Mouse (Mus musculus): ENCODE measurements at regions not wholly inside any gene's neighbourhood (a gene's known extent, or its start where the extent isn't known, plus 50 kb on each side); places are given as distances from the start of the nearest gene placed in this dataset.

DNA sequence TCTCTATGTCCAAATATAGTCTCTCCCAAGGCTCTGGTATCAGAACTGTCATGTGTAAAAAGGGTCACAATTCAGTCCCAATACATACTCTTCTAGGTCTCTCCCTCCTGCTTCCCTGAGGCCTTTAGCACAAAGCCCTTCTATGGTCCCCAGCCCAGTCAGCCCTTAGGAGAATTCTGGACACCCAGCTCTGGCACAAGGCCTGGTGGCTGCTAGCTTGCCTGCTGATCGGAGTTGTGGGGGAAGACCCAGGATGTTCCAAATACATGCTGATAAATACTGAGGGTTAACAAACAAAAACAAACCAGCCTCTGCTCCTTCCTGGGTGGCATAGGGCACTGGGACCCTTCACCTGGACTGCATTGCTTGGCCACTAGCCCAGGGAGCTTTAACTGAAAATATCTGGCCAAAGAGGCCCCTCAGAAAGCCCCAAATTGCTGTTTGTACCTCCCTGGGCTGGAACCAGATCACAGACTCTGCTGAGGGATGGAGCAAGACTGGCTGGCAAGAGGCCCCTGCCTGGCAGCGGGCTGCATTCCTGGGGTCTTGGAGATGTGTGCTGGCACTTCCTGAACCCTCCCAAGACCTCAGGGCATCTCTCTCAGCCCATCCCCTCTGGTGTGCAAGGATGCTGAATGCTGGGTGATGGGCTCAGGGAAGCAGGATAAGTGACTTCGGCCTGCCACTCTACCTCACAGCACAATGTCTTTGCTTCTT lies 114.3 kb downstream of the 1810010D01Rik start:
- WGBS, result 55% methylated on average over 3 of the region's 3 CpGs
- peak; percentile 88 for ATAC-seq
- TF ChIP-seq CTCF (IDR thresholded peaks at IDR 0.05; ENCODE audit: low read depth), result no peak

GRCm38 (mm10) chr7:145092392-145093176 lies 115.3 kb downstream of the 1810010D01Rik start:
- Histone ChIP-seq H3K27ac (no peak overlapping the region), H3K36me3 (ENCODE audit: insufficient read depth, low read length) (no peaks in the 10 kb centered on the region), H3K27me3 (ENCODE audit: insufficient read depth, low read length) (no peaks in the 10 kb centered on the region), H3K4me1 (ENCODE audit: insufficient read depth, low read length) (0 out of 2 replicates have a peak, but pooled peaks cover 11% of the 10 kb centered on the region), H3K4me3 (ENCODE audit: low read length) (no peak overlapping the region), H3K9me3 (ENCODE audit: low read length) (no peaks in the 10 kb centered on the region), H3K9ac (replicated peaks; ENCODE audit: low read length) (no peak overlapping the region), H3K4me2 (ENCODE audit: low read depth, low read length) (no peak overlapping the region)
- WGBS, result 84% methylated on average over 6 of the region's 6 CpGs
- ATAC-seq (no peak), DNase-seq (ENCODE audit: low spot score) (no peak)
- no peak for TF ChIP-seq CTCF (IDR thresholded peaks at IDR 0.05; ENCODE audit: low read depth)

More for the DNA sequence above, 114.3 kb downstream of the 1810010D01Rik start:
- peak; percentile 70 for DNase-seq (ENCODE audit: low spot score)
- no peaks in the 10 kb centered on the region for H3K36me3 ChIP-seq (ENCODE audit: insufficient read depth, low read length)
- H3K4me1 ChIP-seq (ENCODE audit: insufficient read depth, low read length), result 0 out of 2 replicates have a peak, but pooled peaks cover 11% of the 10 kb centered on the region
- no peak overlapping the region for H3K4me3 ChIP-seq (ENCODE audit: low read length)
- H3K9ac ChIP-seq (replicated peaks; ENCODE audit: low read length), result no peak overlapping the region
- no peaks in the 10 kb centered on the region for H3K27me3 ChIP-seq (ENCODE audit: insufficient read depth, low read length)
- H3K4me2 ChIP-seq (ENCODE audit: low read depth, low read length), result no peak overlapping the region
- H3K27ac ChIP-seq, result no peak overlapping the region
- H3K9me3 ChIP-seq (ENCODE audit: low read length), result no peaks in the 10 kb centered on the region

GRCm38 (mm10) chr7:145090849-145091248 lies 117.1 kb downstream of the 1810010D01Rik start:
- DNase-seq (ENCODE audit: low spot score) (no peak), ATAC-seq (no peak)
- H3K4me3 ChIP-seq (ENCODE audit: low read length), result no peak overlapping the region
- 89% methylated on average over 4 of the region's 4 CpGs for WGBS
- no peaks in the 10 kb centered on the region for H3K36me3 ChIP-seq (ENCODE audit: insufficient read depth, low read length)
- H3K9me3 ChIP-seq (ENCODE audit: low read length), result no peaks in the 10 kb centered on the region
- TF ChIP-seq CTCF (IDR thresholded peaks at IDR 0.05; ENCODE audit: low read depth), result no peak
- no peak overlapping the region for H3K4me2 ChIP-seq (ENCODE audit: low read depth, low read length)
- 0 out of 2 replicates have a peak, but pooled peaks cover 11% of the 10 kb centered on the region for H3K4me1 ChIP-seq (ENCODE audit: insufficient read depth, low read length)
- no peaks in the 10 kb centered on the region for H3K27me3 ChIP-seq (ENCODE audit: insufficient read depth, low read length)
- H3K27ac ChIP-seq, result no peak overlapping the region
- H3K9ac ChIP-seq (replicated peaks; ENCODE audit: low read length), result no peak overlapping the region

DNA sequence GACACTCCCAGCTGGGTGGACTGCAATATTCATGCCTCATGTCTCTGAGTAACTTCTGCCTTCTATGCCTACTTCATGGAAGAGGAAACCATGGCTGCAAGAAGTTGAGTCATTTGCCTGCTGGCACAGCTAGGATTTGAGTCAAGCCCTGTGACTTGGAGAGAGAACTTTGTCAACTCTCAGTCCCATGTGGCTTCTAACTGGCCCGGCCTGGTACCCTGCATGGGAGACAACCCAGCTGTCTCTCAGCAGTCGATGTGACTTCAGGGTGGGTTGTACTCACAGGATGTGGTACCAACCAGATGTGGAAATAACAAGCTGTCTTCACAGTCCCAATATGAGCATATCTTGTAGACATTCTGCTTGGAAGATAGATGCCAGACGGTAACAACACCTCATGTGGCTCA lies 118.6 kb downstream of the 1810010D01Rik start:
- Histone ChIP-seq H3K4me1 (ENCODE audit: insufficient read depth, low read length) (0 out of 2 replicates have a peak, but pooled peaks cover 7% of the 10 kb centered on the region), H3K9ac (replicated peaks; ENCODE audit: low read length) (no peak overlapping the region), H3K36me3 (ENCODE audit: insufficient read depth, low read length) (no peaks in the 10 kb centered on the region), H3K27me3 (ENCODE audit: insufficient read depth, low read length) (no peaks in the 10 kb centered on the region), H3K27ac (no peak overlapping the region), H3K4me2 (ENCODE audit: low read depth, low read length) (no peak overlapping the region), H3K9me3 (ENCODE audit: low read length) (no peaks in the 10 kb centered on the region), H3K4me3 (ENCODE audit: low read length) (no peak overlapping the region)
- TF ChIP-seq CTCF (IDR thresholded peaks at IDR 0.05; ENCODE audit: low read depth), result no peak
- DNase-seq (ENCODE audit: low spot score), result no peak
- ATAC-seq, result no peak
- 84% methylated on average over 3 of the region's 3 CpGs for WGBS

- Histone ChIP-seq H3K27me3 (ENCODE audit: insufficient read depth, low read length) (no peaks in the 10 kb centered on the region), H3K9ac (replicated peaks; ENCODE audit: low read length) (no peak overlapping the region), H3K4me3 (ENCODE audit: low read length) (no peak overlapping the region), H3K9me3 (ENCODE audit: low read length) (no peaks in the 10 kb centered on the region), H3K36me3 (ENCODE audit: insufficient read depth, low read length) (no peaks in the 10 kb centered on the region), H3K4me1 (ENCODE audit: insufficient read depth, low read length) (0 out of 2 replicates have a peak, but pooled peaks cover 3% of the 10 kb centered on the region), H3K4me2 (ENCODE audit: low read depth, low read length) (no peak overlapping the region), H3K27ac (no peak overlapping the region)
- ATAC-seq (no peak), DNase-seq (ENCODE audit: low spot score) (no peak)
- 95% methylated on average over 3 of the region's 3 CpGs for WGBS
- TF ChIP-seq CTCF (IDR thresholded peaks at IDR 0.05; ENCODE audit: low read depth), result no peak
Observed at GRCm38 (mm10) chr7:145088655-145089054, 119.3 kb downstream of the 1810010D01Rik start.

DNA sequence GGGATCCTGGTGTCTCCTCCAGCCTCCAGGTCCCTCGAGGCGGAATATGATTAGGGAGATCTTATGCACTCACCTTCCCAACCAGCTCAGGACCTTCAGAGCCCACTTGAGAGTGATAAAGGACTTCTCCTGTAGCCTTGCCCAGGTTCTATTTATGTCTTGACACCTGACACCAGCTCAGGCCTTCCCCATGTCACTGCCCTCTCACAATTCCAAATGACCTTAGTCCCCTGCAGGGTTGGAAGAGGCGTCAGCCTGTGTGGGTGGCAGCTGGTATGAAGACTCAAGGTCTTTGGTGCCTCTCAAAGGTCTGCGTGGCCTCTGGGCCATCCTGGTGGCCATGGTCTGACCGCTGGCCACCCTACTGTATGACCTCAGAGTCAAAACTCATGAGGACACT lies 120.1 kb downstream of the 1810010D01Rik start:
- H3K9ac ChIP-seq (replicated peaks; ENCODE audit: low read length), result no peak overlapping the region
- no peak overlapping the region for H3K27ac ChIP-seq
- no peaks in the 10 kb centered on the region for H3K27me3 ChIP-seq (ENCODE audit: insufficient read depth, low read length)
- H3K4me1 ChIP-seq (ENCODE audit: insufficient read depth, low read length), result no peaks in the 10 kb centered on the region
- H3K4me3 ChIP-seq (ENCODE audit: low read length), result no peak overlapping the region
- no peak for ATAC-seq
- no peaks in the 10 kb centered on the region for H3K36me3 ChIP-seq (ENCODE audit: insufficient read depth, low read length)
- no peak for TF ChIP-seq CTCF (IDR thresholded peaks at IDR 0.05; ENCODE audit: low read depth)
- 92% methylated on average over 5 of the region's 5 CpGs for WGBS
- H3K4me2 ChIP-seq (ENCODE audit: low read depth, low read length), result no peak overlapping the region
- no peak for DNase-seq (ENCODE audit: low spot score)
- no peaks in the 10 kb centered on the region for H3K9me3 ChIP-seq (ENCODE audit: low read length)
